Mouse (Mus musculus) MEL (cell line): Measurements from ENCODE around the gene Pld1. TPM values are rescaled to one million over a fixed set of nuclear protein-coding genes. Genes with fewer than 3 reads are reported as not detected.

Experiments
- DNase-seq: peaks from one replicate; pipeline ENCODE4 v3.0.0; 2011; ENCODE audit warnings: low read depth, low spot score
- H3K27ac ChIP-seq: 2 replicates; pipeline ENCODE4 v1.5.1; 2012; ENCODE audit warnings: low read depth, mild to moderate bottlenecking, control low read depth, low read length, moderate library complexity; ENCODE audit not compliant: control insufficient read depth
- H3K27me3 ChIP-seq, 2 experiments: fragments of 150-350 bp in 1 of 2; sonication (generic) in 1 of 2; 2 replicates each; pipeline ENCODE4 v1.6.1; 2012; ENCODE audit warnings: low read length in 2 of 2, mild to moderate bottlenecking in 2 of 2, improper control_type of control experiment in 1 of 2, moderate library complexity in 1 of 2; ENCODE audit not compliant: insufficient read depth in 2 of 2, control insufficient read depth in 1 of 2
- H3K36me3 ChIP-seq, 2 experiments: 2 replicates each; pipeline ENCODE4 v1.6.1; 2012 to 2014; ENCODE audit warnings: low read length in 2 of 2, improper control_type of control experiment in 1 of 2, inconsistent platforms in 1 of 2, mild to moderate bottlenecking in 1 of 2; ENCODE audit not compliant: insufficient read depth in 2 of 2, control insufficient read depth in 1 of 2
- H3K4me1 ChIP-seq, 2 experiments: fragments of 150-350 bp in 1 of 2; sonication (generic) in 1 of 2; 2 replicates each; pipeline ENCODE4 v1.6.1; 2012; ENCODE audit warnings: low read length in 2 of 2, improper control_type of control experiment in 1 of 2, mild to moderate bottlenecking in 1 of 2; ENCODE audit not compliant: insufficient read depth in 2 of 2, control insufficient read depth in 1 of 2
- H3K4me3 ChIP-seq, 2 experiments: fragments of 150-350 bp in 1 of 2; sonication (generic) in 1 of 2; 2 replicates each; pipeline ENCODE4 v1.5.1; 2012; ENCODE audit warnings: low read depth in 2 of 2, low read length in 2 of 2, mild to moderate bottlenecking in 2 of 2, moderate library complexity in 2 of 2, control low read depth in 1 of 2, improper control_type of control experiment in 1 of 2; ENCODE audit not compliant: control insufficient read depth in 1 of 2, insufficient read depth in 1 of 2
- H3K79me2 ChIP-seq: 2 replicates; pipeline ENCODE4 v1.6.1; 2012; ENCODE audit warnings: mild to moderate bottlenecking, low read length, moderate library complexity; ENCODE audit not compliant: control insufficient read depth, poor library complexity, insufficient read depth
- H3K9ac ChIP-seq: 2 replicates; pipeline ENCODE4 v1.6.1; 2012; ENCODE audit warnings: low read depth, mild to moderate bottlenecking, control low read depth, low read length, moderate library complexity; ENCODE audit not compliant: control insufficient read depth, poor library complexity, severe bottlenecking
- H3K9me3 ChIP-seq: fragments of 150-350 bp; sonication (generic); replicated peaks from 2 replicates; pipeline ENCODE4 v1.6.1; 2012; ENCODE audit warnings: mild to moderate bottlenecking, low read length, improper control_type of control experiment, moderate library complexity; ENCODE audit not compliant: insufficient read depth
- BHLHE40 ChIP-seq: IDR thresholded peaks from 2 replicates; pipeline ENCODE4 v1.6.1; 2012; ENCODE audit warnings: low read depth, mild to moderate bottlenecking, inconsistent platforms, low read length, improper control_type of control experiment, borderline replicate concordance
- CHD1 ChIP-seq: IDR thresholded peaks from 2 replicates; pipeline ENCODE4 v1.6.1; 2012; ENCODE audit warnings: low read depth, mild to moderate bottlenecking, inconsistent platforms, low read length, improper control_type of control experiment
- CHD2 ChIP-seq: IDR thresholded peaks from 2 replicates; pipeline ENCODE4 v1.6.1; 2011; ENCODE audit warnings: low read length, improper control_type of control experiment
- CTCF ChIP-seq, 3 experiments: IDR thresholded peaks in 2 of 3; conservative IDR thresholded peaks in 1 of 3; 2 replicates each; pipeline ENCODE4 v1.5.1; 2011 to 2012; ENCODE audit warnings: low read length in 3 of 3, low read depth in 2 of 3, mild to moderate bottlenecking in 2 of 3, improper control_type of control experiment in 1 of 3, inconsistent platforms in 1 of 3, mixed read lengths in 1 of 3, moderate library complexity in 1 of 3; ENCODE audit not compliant: control insufficient read depth in 1 of 3, insufficient read depth in 1 of 3, poor library complexity in 1 of 3, severe bottlenecking in 1 of 3
- E2F4 ChIP-seq: IDR thresholded peaks from 2 replicates; pipeline ENCODE4 v1.6.1; 2011; ENCODE audit warnings: low read depth, low read length, improper control_type of control experiment, borderline replicate concordance
- ELF1 ChIP-seq: IDR thresholded peaks from 2 replicates; pipeline ENCODE4 v1.6.1; 2014; ENCODE audit warnings: low read depth, mild to moderate bottlenecking, inconsistent platforms, low read length, improper control_type of control experiment, moderate library complexity
- EP300 ChIP-seq, 2 experiments: IDR thresholded peaks; 2 replicates each; pipeline ENCODE4 v1.6.1; 2011; ENCODE audit warnings: improper control_type of control experiment in 2 of 2, low read length in 2 of 2, low read depth in 1 of 2, mild to moderate bottlenecking in 1 of 2
- ETS1 ChIP-seq: IDR thresholded peaks from 2 replicates; pipeline ENCODE4 v1.6.1; 2012; ENCODE audit warnings: low read depth, mild to moderate bottlenecking, inconsistent platforms, low read length, improper control_type of control experiment, moderate library complexity
- GABPA ChIP-seq: IDR thresholded peaks from 2 replicates; pipeline ENCODE4 v1.6.1; 2012; ENCODE audit warnings: low read depth, mild to moderate bottlenecking, inconsistent platforms, low read length, improper control_type of control experiment, moderate library complexity
- GATA1 ChIP-seq: IDR thresholded peaks from 2 replicates; pipeline ENCODE4 v1.6.1; 2011; ENCODE audit warnings: low read depth, low read length, improper control_type of control experiment
- HCFC1 ChIP-seq: IDR thresholded peaks from 2 replicates; pipeline ENCODE4 v1.6.1; 2012; ENCODE audit warnings: low read depth, mild to moderate bottlenecking, inconsistent platforms, low read length, improper control_type of control experiment, moderate library complexity
- JUND ChIP-seq: IDR thresholded peaks from 2 replicates; pipeline ENCODE4 v1.6.1; 2011; ENCODE audit warnings: low read depth, mild to moderate bottlenecking, improper control_type of control experiment, low read length
- MAFK ChIP-seq: IDR thresholded peaks from 2 replicates; pipeline ENCODE4 v1.6.1; 2011; ENCODE audit warnings: low read depth, mild to moderate bottlenecking, low read length, improper control_type of control experiment, borderline replicate concordance
- MEF2A ChIP-seq: IDR thresholded peaks from 2 replicates; pipeline ENCODE4 v1.6.1; 2014; ENCODE audit warnings: low read depth, mild to moderate bottlenecking, inconsistent platforms, low read length, improper control_type of control experiment; ENCODE audit not compliant: poor library complexity, insufficient replicate concordance, severe bottlenecking; ENCODE audit errors: extremely low read depth
- MYB ChIP-seq: IDR thresholded peaks from 2 replicates; pipeline ENCODE4 v1.6.1; 2011; ENCODE audit warnings: mild to moderate bottlenecking, low read depth, low read length, improper control_type of control experiment
- NELFE ChIP-seq: IDR thresholded peaks from 2 replicates; pipeline ENCODE4 v1.6.1; 2011; ENCODE audit warnings: low read depth, low read length, improper control_type of control experiment
- POLR2AphosphoS2 ChIP-seq: IDR thresholded peaks from 2 replicates; pipeline ENCODE4 v1.6.1; 2011; ENCODE audit warnings: low read length, improper control_type of control experiment
- POLR2AphosphoS5 ChIP-seq: IDR thresholded peaks from 2 replicates; pipeline ENCODE4 v1.6.1; 2012; ENCODE audit warnings: low read depth, borderline replicate concordance, mild to moderate bottlenecking, inconsistent platforms, low read length, moderate library complexity, mixed read lengths
- TAL1 ChIP-seq: IDR thresholded peaks from 2 replicates; pipeline ENCODE4 v1.6.1; 2012; ENCODE audit warnings: mild to moderate bottlenecking, inconsistent platforms, low read length, moderate library complexity, mixed read lengths
- TCF12 ChIP-seq: IDR thresholded peaks from 2 replicates; pipeline ENCODE4 v1.6.1; 2014; ENCODE audit warnings: low read depth, mild to moderate bottlenecking, inconsistent platforms, low read length, improper control_type of control experiment, moderate library complexity
- USF1 ChIP-seq: IDR thresholded peaks from 2 replicates; pipeline ENCODE4 v1.6.1; 2014; ENCODE audit warnings: low read depth, mild to moderate bottlenecking, inconsistent platforms, low read length, improper control_type of control experiment, moderate library complexity
- ZC3H11A ChIP-seq: IDR thresholded peaks from 2 replicates; pipeline ENCODE4 v1.6.1; 2012; ENCODE audit warnings: low read depth, mild to moderate bottlenecking, inconsistent platforms, low read length, improper control_type of control experiment
- ZKSCAN1 ChIP-seq: IDR thresholded peaks from 2 replicates; pipeline ENCODE4 v1.6.1; 2012; ENCODE audit warnings: low read depth, mild to moderate bottlenecking, inconsistent platforms, low read length, improper control_type of control experiment, moderate library complexity
- ZNF384 ChIP-seq: IDR thresholded peaks from 2 replicates; pipeline ENCODE4 v1.6.1; 2012; ENCODE audit warnings: low read depth, mild to moderate bottlenecking, inconsistent platforms, low read length, improper control_type of control experiment
- polyA plus RNA-seq, 2 experiments: library from polyadenylated mRNA; stranded (reverse) in 1 of 2; unstranded in 1 of 2; fragments of >175 nt in 1 of 2; fragments of >200 nt in 1 of 2; gene quantifications; 2 replicates each; pipeline versions ENCODE4 v1.2.1 to v1.2.4; 2012; ENCODE audit warnings: low replicate concordance in 2 of 2, low read depth in 1 of 2; ENCODE audit not compliant: insufficient read length in 2 of 2, insufficient read depth in 1 of 2, missing spikeins in 1 of 2
- total RNA-seq: library from RNA; depleted of rRNA; stranded (reverse); fragments of 300-350 nt; gene quantifications from 2 replicates; pipeline ENCODE4 v1.2.3, GENCODE M21; 2012

Gene Pld1
- total and polyA plus RNA-seq, 3 experiments, result 0.22 TPM; not detected in 2

GRCm38 (mm10) chr3:28037320-28037932 is 98.9 kb downstream of the Pld1 start:
- no peak overlapping the region for H3K4me3 ChIP-seq
- no peaks in the 10 kb centered on the region for H3K27me3 ChIP-seq
- H3K36me3 ChIP-seq, result no peaks in the 10 kb centered on the region
- H3K79me2 ChIP-seq, result no peaks in the 10 kb centered on the region
- no peak for DNase-seq
- no peak overlapping the region for H3K9ac ChIP-seq
- H3K4me1 ChIP-seq, result no peaks in the 10 kb centered on the region
- no peak overlapping the region for H3K27ac ChIP-seq
- H3K9me3 ChIP-seq, result no peaks in the 10 kb centered on the region
- TF ChIP-seq USF1, result no peak
- TF ChIP-seq CHD2, result no peak
- no peak for TF ChIP-seq ETS1
- TF ChIP-seq ZNF384, result no peak
- no peak for TF ChIP-seq E2F4
- no peak for TF ChIP-seq ELF1
- no peak for TF ChIP-seq BHLHE40
- no peak for TF ChIP-seq POLR2AphosphoS2
- TF ChIP-seq ZC3H11A, result no peak
- TF ChIP-seq MYB, result no peak
- no peak for TF ChIP-seq GABPA
- TF ChIP-seq JUND, result no peak
- no peak for TF ChIP-seq NELFE
- TF ChIP-seq TAL1, result no peak
- no peak for TF ChIP-seq POLR2AphosphoS5
- TF ChIP-seq MAFK, result no peak
- no peak for TF ChIP-seq TCF12
- TF ChIP-seq, all 39 proteins: peak for 0

GRCm38 (mm10) chr3:28038106-28038505 is 99.6 kb downstream of the Pld1 start:
- Histone ChIP-seq H3K27ac (no peak overlapping the region), H3K27me3 (no peaks in the 10 kb centered on the region), H3K4me1 (no peaks in the 10 kb centered on the region), H3K4me3 (no peak overlapping the region), H3K36me3 (no peaks in the 10 kb centered on the region), H3K9me3 (no peaks in the 10 kb centered on the region), H3K9ac (no peak overlapping the region), H3K79me2 (no peaks in the 10 kb centered on the region)
- DNase-seq, result no peak
- TF ChIP-seq EP300 (IDR thresholded peaks at IDR 0.05; ENCODE audit: low read depth in 1 of 2, low read length in 2 of 2), result no peak
- TF ChIP-seq JUND, result no peak
- no peak for TF ChIP-seq HCFC1
- no peak for TF ChIP-seq BHLHE40
- TF ChIP-seq CTCF (IDR thresholded peaks at IDR 0.05 in 2 of 3, conservative IDR thresholded peaks at IDR 0.05 in 1 of 3; ENCODE audit: control insufficient read depth in 1 of 3, insufficient read depth in 1 of 3, low read depth in 2 of 3, low read length in 3 of 3, poor library complexity in 1 of 3, severe bottlenecking in 1 of 3), result no peak
- no peak for TF ChIP-seq GATA1
- no peak for TF ChIP-seq ZC3H11A
- TF ChIP-seq MEF2A, result no peak
- TF ChIP-seq USF1, result no peak
- no peak for TF ChIP-seq ZKSCAN1
- TF ChIP-seq CHD1, result no peak
